Mouse (Mus musculus) MEL (cell line): ENCODE data around the gene Prdx6b. TPM values are rescaled to one million over a fixed set of nuclear protein-coding genes. Genes with fewer than 3 reads are reported as not detected.

Experiments
- DNase-seq: peaks from one replicate; pipeline ENCODE4 v3.0.0; 2011; ENCODE audit warnings: low read depth, low spot score
- H3K27ac ChIP-seq: 2 replicates; pipeline ENCODE4 v1.5.1; 2012; ENCODE audit warnings: low read depth, mild to moderate bottlenecking, control low read depth, low read length, moderate library complexity; ENCODE audit not compliant: control insufficient read depth
- H3K27me3 ChIP-seq, 2 experiments: fragments of 150-350 bp in 1 of 2; sonication (generic) in 1 of 2; 2 replicates each; pipeline ENCODE4 v1.6.1; 2012; ENCODE audit warnings: low read length in 2 of 2, mild to moderate bottlenecking in 2 of 2, improper control_type of control experiment in 1 of 2, moderate library complexity in 1 of 2; ENCODE audit not compliant: insufficient read depth in 2 of 2, control insufficient read depth in 1 of 2
- H3K36me3 ChIP-seq, 2 experiments: 2 replicates each; pipeline ENCODE4 v1.6.1; 2012 to 2014; ENCODE audit warnings: low read length in 2 of 2, improper control_type of control experiment in 1 of 2, inconsistent platforms in 1 of 2, mild to moderate bottlenecking in 1 of 2; ENCODE audit not compliant: insufficient read depth in 2 of 2, control insufficient read depth in 1 of 2
- H3K4me1 ChIP-seq, 2 experiments: fragments of 150-350 bp in 1 of 2; sonication (generic) in 1 of 2; 2 replicates each; pipeline ENCODE4 v1.6.1; 2012; ENCODE audit warnings: low read length in 2 of 2, improper control_type of control experiment in 1 of 2, mild to moderate bottlenecking in 1 of 2; ENCODE audit not compliant: insufficient read depth in 2 of 2, control insufficient read depth in 1 of 2
- H3K4me3 ChIP-seq, 2 experiments: fragments of 150-350 bp in 1 of 2; sonication (generic) in 1 of 2; 2 replicates each; pipeline ENCODE4 v1.5.1; 2012; ENCODE audit warnings: low read depth in 2 of 2, low read length in 2 of 2, mild to moderate bottlenecking in 2 of 2, moderate library complexity in 2 of 2, control low read depth in 1 of 2, improper control_type of control experiment in 1 of 2; ENCODE audit not compliant: control insufficient read depth in 1 of 2, insufficient read depth in 1 of 2
- H3K79me2 ChIP-seq: 2 replicates; pipeline ENCODE4 v1.6.1; 2012; ENCODE audit warnings: mild to moderate bottlenecking, low read length, moderate library complexity; ENCODE audit not compliant: control insufficient read depth, poor library complexity, insufficient read depth
- H3K9ac ChIP-seq: 2 replicates; pipeline ENCODE4 v1.6.1; 2012; ENCODE audit warnings: low read depth, mild to moderate bottlenecking, control low read depth, low read length, moderate library complexity; ENCODE audit not compliant: control insufficient read depth, poor library complexity, severe bottlenecking
- H3K9me3 ChIP-seq: fragments of 150-350 bp; sonication (generic); replicated peaks from 2 replicates; pipeline ENCODE4 v1.6.1; 2012; ENCODE audit warnings: mild to moderate bottlenecking, low read length, improper control_type of control experiment, moderate library complexity; ENCODE audit not compliant: insufficient read depth
- BHLHE40 ChIP-seq: IDR thresholded peaks from 2 replicates; pipeline ENCODE4 v1.6.1; 2012; ENCODE audit warnings: low read depth, mild to moderate bottlenecking, inconsistent platforms, low read length, improper control_type of control experiment, borderline replicate concordance
- CTCF ChIP-seq, 3 experiments: IDR thresholded peaks in 2 of 3; conservative IDR thresholded peaks in 1 of 3; 2 replicates each; pipeline ENCODE4 v1.5.1; 2011 to 2012; ENCODE audit warnings: low read length in 3 of 3, low read depth in 2 of 3, mild to moderate bottlenecking in 2 of 3, improper control_type of control experiment in 1 of 3, inconsistent platforms in 1 of 3, mixed read lengths in 1 of 3, moderate library complexity in 1 of 3; ENCODE audit not compliant: control insufficient read depth in 1 of 3, insufficient read depth in 1 of 3, poor library complexity in 1 of 3, severe bottlenecking in 1 of 3
- E2F4 ChIP-seq: IDR thresholded peaks from 2 replicates; pipeline ENCODE4 v1.6.1; 2011; ENCODE audit warnings: low read depth, low read length, improper control_type of control experiment, borderline replicate concordance
- ELF1 ChIP-seq: IDR thresholded peaks from 2 replicates; pipeline ENCODE4 v1.6.1; 2014; ENCODE audit warnings: low read depth, mild to moderate bottlenecking, inconsistent platforms, low read length, improper control_type of control experiment, moderate library complexity
- EP300 ChIP-seq, 2 experiments: IDR thresholded peaks; 2 replicates each; pipeline ENCODE4 v1.6.1; 2011; ENCODE audit warnings: improper control_type of control experiment in 2 of 2, low read length in 2 of 2, low read depth in 1 of 2, mild to moderate bottlenecking in 1 of 2
- ETS1 ChIP-seq: IDR thresholded peaks from 2 replicates; pipeline ENCODE4 v1.6.1; 2012; ENCODE audit warnings: low read depth, mild to moderate bottlenecking, inconsistent platforms, low read length, improper control_type of control experiment, moderate library complexity
- HCFC1 ChIP-seq: IDR thresholded peaks from 2 replicates; pipeline ENCODE4 v1.6.1; 2012; ENCODE audit warnings: low read depth, mild to moderate bottlenecking, inconsistent platforms, low read length, improper control_type of control experiment, moderate library complexity
- MAZ ChIP-seq: IDR thresholded peaks from 2 replicates; pipeline ENCODE4 v1.6.1; 2012; ENCODE audit warnings: low read depth, mild to moderate bottlenecking, inconsistent platforms, low read length, improper control_type of control experiment
- MYB ChIP-seq: IDR thresholded peaks from 2 replicates; pipeline ENCODE4 v1.6.1; 2011; ENCODE audit warnings: mild to moderate bottlenecking, low read depth, low read length, improper control_type of control experiment
- NELFE ChIP-seq: IDR thresholded peaks from 2 replicates; pipeline ENCODE4 v1.6.1; 2011; ENCODE audit warnings: low read depth, low read length, improper control_type of control experiment
- POLR2AphosphoS5 ChIP-seq: IDR thresholded peaks from 2 replicates; pipeline ENCODE4 v1.6.1; 2012; ENCODE audit warnings: low read depth, borderline replicate concordance, mild to moderate bottlenecking, inconsistent platforms, low read length, moderate library complexity, mixed read lengths
- RAD21 ChIP-seq: IDR thresholded peaks from 2 replicates; pipeline ENCODE4 v1.6.1; 2011; ENCODE audit warnings: mild to moderate bottlenecking, low read depth, low read length, improper control_type of control experiment
- RCOR1 ChIP-seq: IDR thresholded peaks from 2 replicates; pipeline ENCODE4 v1.6.1; 2012; ENCODE audit warnings: low read depth, mild to moderate bottlenecking, inconsistent platforms, low read length, improper control_type of control experiment
- SMC3 ChIP-seq: IDR thresholded peaks from 2 replicates; pipeline ENCODE4 v1.6.1; 2011; ENCODE audit warnings: low read depth, low read length, improper control_type of control experiment
- TCF12 ChIP-seq: IDR thresholded peaks from 2 replicates; pipeline ENCODE4 v1.6.1; 2014; ENCODE audit warnings: low read depth, mild to moderate bottlenecking, inconsistent platforms, low read length, improper control_type of control experiment, moderate library complexity
- USF2 ChIP-seq, 2 experiments: IDR thresholded peaks; 2 replicates each; pipeline ENCODE4 v1.6.1; 2011 to 2012; ENCODE audit warnings: improper control_type of control experiment in 2 of 2, low read length in 2 of 2, borderline replicate concordance in 1 of 2, inconsistent platforms in 1 of 2, low read depth in 1 of 2, mild to moderate bottlenecking in 1 of 2; ENCODE audit not compliant: insufficient read depth in 1 of 2
- ZC3H11A ChIP-seq: IDR thresholded peaks from 2 replicates; pipeline ENCODE4 v1.6.1; 2012; ENCODE audit warnings: low read depth, mild to moderate bottlenecking, inconsistent platforms, low read length, improper control_type of control experiment
- ZMIZ1 ChIP-seq: IDR thresholded peaks from 2 replicates; pipeline ENCODE4 v1.6.1; 2012; ENCODE audit warnings: low read depth, mild to moderate bottlenecking, inconsistent platforms, low read length, improper control_type of control experiment, moderate library complexity
- ZNF384 ChIP-seq: IDR thresholded peaks from 2 replicates; pipeline ENCODE4 v1.6.1; 2012; ENCODE audit warnings: low read depth, mild to moderate bottlenecking, inconsistent platforms, low read length, improper control_type of control experiment
- polyA plus RNA-seq, 2 experiments: library from polyadenylated mRNA; stranded (reverse) in 1 of 2; unstranded in 1 of 2; fragments of >175 nt in 1 of 2; fragments of >200 nt in 1 of 2; gene quantifications; 2 replicates each; pipeline versions ENCODE4 v1.2.1 to v1.2.4; 2012; ENCODE audit warnings: low replicate concordance in 2 of 2, low read depth in 1 of 2; ENCODE audit not compliant: insufficient read length in 2 of 2, insufficient read depth in 1 of 2, missing spikeins in 1 of 2
- total RNA-seq: library from RNA; depleted of rRNA; stranded (reverse); fragments of 300-350 nt; gene quantifications from 2 replicates; pipeline ENCODE4 v1.2.3, GENCODE M21; 2012

Prdx6b gene
- total and polyA plus RNA-seq, 3 experiments: not detected

DNA sequence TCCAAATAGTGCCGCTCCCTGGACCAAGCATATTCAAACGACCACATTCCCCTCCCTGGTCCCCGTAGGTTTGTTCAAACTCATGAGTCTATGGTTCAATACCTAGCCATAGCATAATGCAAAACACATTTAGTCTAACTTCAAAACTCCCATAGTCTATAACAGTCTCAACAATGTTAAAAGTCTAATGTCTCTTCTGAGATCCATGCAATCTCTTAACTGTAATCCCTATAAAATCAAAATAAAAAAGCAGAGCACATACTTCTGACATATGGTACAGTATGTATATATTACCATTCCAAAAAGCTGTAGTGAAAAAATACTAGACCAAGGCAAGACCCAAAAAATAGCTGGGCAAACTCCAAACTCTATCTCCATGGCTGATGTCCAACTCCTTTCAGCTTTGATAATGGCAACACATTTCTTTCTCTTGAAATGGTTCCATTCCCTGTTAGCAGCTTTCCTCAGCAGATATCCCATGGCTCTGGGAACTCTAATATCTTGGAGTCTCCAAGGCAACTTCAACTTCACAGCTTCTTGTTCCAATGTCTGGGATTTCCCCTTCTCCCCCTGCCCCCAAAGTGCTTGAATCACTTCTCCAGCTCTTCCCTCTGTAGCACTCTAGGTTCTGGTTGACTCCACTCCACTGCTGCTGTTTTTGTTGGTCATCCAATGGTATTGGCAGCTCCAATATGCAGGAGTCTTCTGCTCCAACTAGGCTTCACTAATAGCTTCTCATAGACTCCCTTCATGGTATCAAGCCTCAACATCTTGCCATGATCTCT, 32.2 kb upstream of the Prdx6b start:
- H3K79me2 ChIP-seq: no peaks in the 10 kb centered on the region
- no peaks in the 10 kb centered on the region for H3K36me3 ChIP-seq
- H3K4me1 ChIP-seq: no peaks in the 10 kb centered on the region
- DNase-seq: no peak
- no peak overlapping the region for H3K4me3 ChIP-seq
- TF ChIP-seq EP300 (IDR thresholded peaks at IDR 0.05; ENCODE audit: low read depth in 1 of 2, low read length in 2 of 2): no peak
- H3K27me3 ChIP-seq: no peaks in the 10 kb centered on the region; a peak in 1 of 4 replicates
- no peak overlapping the region for H3K9ac ChIP-seq
- no peak overlapping the region for H3K27ac ChIP-seq
- no peaks in the 10 kb centered on the region for H3K9me3 ChIP-seq

GRCm38 (mm10) chr2:80266894-80267293, 25.4 kb upstream of the Prdx6b start:
- Histone ChIP-seq H3K9ac (no peak overlapping the region), H3K27ac (no peak overlapping the region), H3K36me3 (peaks cover 0 to 3% of the 10 kb centered on the region in 2 experiments; a peak in 2 of 4 replicates), H3K4me1 (no peaks in the 10 kb centered on the region), H3K79me2 (no peaks in the 10 kb centered on the region), H3K27me3 (no peaks in the 10 kb centered on the region; a peak in 1 of 4 replicates), H3K9me3 (no peaks in the 10 kb centered on the region), H3K4me3 (peak overlapping the region; percentile 33 to 48; a peak in 2 of 4 replicates)
- peak; percentile 88 for DNase-seq
- TF ChIP-seq RCOR1 (no peak), EP300 (IDR thresholded peaks at IDR 0.05; ENCODE audit: low read depth in 1 of 2, low read length in 2 of 2) (no peak), ZC3H11A (peak; percentile 71), MAZ (no peak), HCFC1 (no peak), ZNF384 (no peak), ETS1 (no peak), E2F4 (no peak), POLR2AphosphoS5 (no peak), MYB (0 out of 2 replicates have a peak, but pooled peaks have one; percentile 14), CTCF (IDR thresholded peaks at IDR 0.05 in 2 of 3, conservative IDR thresholded peaks at IDR 0.05 in 1 of 3; ENCODE audit: control insufficient read depth in 1 of 3, insufficient read depth in 1 of 3, low read depth in 2 of 3, low read length in 3 of 3, poor library complexity in 1 of 3, severe bottlenecking in 1 of 3) (peak; percentile 81 to 93 (median 91)), BHLHE40 (no peak), ZMIZ1 (no peak), USF2 (IDR thresholded peaks at IDR 0.05; ENCODE audit: borderline replicate concordance in 1 of 2, insufficient read depth in 1 of 2, low read depth in 1 of 2, low read length in 2 of 2) (no peak), TCF12 (no peak), RAD21 (peak; percentile 76), NELFE (no peak), SMC3 (peak; percentile 93), ELF1 (no peak)
